Mouse (Mus musculus) adrenal gland, adult 18-20 months (tissue): ENCODE results near the gene Ces1b. TPM values are rescaled to one million over a fixed set of nuclear protein-coding genes. Genes with fewer than 3 reads are reported as not detected.
A peak's percentile ranks its signal among the peaks of the same experiment; 100 is the strongest.

ENCODE experiments used
- DNase-seq, 2 experiments: peaks; one replicate each; pipeline ENCODE4 v3.0.0; 2021 to 2022; ENCODE audit warnings: low spot score in 2 of 2
- long read RNA-seq, 2 experiments: library from polyadenylated mRNA; stranded (forward); transcript quantifications; one replicate each; pipeline ENCODE4 v2.0.0; 2021
- total RNA-seq, 2 experiments: library from RNA; stranded (reverse); gene quantifications; 1 replicate in 1 of 2; 2 replicates in 1 of 2; pipeline ENCODE4 v1.2.3; 2021

Gene Ces1b
- total RNA-seq = not detected
- long read RNA-seq, experiment 1 = 0 reads
- long read RNA-seq, experiment 2 = 0 reads

DNA sequence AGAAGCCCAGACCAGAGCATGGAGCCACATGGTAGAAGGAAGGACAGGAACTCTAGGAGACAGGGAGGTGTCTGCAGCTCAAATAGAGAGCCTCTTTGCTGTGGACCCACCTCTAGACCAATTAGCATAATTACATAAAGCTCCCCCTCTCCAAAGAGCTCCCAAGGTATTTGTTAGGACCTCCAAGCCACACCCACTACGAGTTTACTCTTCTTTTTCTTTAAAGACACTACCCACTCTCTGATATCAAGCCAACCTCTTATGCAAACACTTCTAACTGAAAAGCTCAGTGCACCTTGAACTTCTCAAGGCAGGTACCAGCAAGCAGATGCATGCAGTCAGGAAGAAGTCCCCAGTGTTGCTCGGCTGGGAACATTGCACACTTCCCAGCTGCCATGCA lies at the start of gene Ces1b:
Ces1b (minus strand) TSS at position 131 of the 400 bp plus-strand sequence.
- DNase-seq = no peak

DNA sequence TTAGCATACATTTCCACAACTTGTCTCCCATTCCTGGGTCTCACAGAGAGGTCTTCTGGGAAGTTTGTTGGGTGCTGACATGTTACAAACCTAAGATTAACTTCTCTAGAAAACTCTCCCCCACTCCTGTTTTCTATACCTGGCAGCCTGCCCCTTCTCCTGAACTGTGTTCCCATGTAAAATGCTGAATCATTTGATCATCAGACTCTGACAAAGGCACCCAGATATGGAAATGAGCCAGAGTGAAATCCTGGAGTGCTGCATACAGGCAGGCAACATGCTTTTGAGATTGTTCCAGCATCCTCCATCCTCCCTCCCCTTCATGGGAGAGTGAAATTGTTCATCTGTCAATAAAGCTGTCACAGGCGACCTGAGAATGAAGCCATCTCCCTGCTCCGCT lies 46.7 kb upstream of the Ces1b start:
- DNase-seq = no peak

DNA sequence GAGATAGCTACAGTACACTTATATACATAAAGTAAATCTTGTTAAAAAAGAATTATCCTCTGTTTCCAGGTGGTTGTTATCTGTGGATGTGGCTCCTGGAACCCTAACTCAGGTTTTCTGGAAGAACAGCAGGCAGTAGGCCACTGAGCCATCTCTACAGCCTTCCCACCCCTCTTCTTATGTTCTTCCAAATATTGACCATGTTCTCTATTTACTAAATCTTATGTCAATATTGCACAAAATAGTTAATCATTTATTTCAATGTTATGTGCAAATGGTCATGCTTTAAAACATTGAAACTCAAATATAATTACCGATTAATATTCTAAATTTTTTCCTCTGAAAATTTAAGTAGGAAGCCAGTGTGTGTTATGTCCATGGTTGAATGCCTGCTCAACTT lies 42.2 kb upstream of the Ces1b start:
- no peak for DNase-seq

DNA sequence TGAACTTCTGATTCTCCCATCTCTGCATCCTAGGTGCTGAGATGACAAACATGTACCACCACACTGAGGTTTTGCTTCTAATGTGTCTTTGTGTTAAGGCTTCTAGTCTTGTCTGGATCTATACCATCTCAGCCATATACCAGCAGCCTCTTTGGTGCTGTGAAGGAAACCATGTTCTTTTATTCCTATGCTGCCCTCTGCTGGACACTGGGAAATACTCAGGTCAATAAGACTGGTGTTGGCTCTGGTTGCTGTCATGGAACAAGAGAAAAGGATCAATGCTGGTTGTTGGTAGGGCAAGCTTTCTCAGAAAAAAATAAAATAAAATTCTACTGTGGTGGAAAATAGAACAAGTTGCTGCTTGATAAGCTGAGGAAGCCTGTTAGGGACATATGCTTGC lies 15.6 kb upstream of the Ces1b start:
- peak in 1 of 2 experiments; percentile 29 for DNase-seq

DNA sequence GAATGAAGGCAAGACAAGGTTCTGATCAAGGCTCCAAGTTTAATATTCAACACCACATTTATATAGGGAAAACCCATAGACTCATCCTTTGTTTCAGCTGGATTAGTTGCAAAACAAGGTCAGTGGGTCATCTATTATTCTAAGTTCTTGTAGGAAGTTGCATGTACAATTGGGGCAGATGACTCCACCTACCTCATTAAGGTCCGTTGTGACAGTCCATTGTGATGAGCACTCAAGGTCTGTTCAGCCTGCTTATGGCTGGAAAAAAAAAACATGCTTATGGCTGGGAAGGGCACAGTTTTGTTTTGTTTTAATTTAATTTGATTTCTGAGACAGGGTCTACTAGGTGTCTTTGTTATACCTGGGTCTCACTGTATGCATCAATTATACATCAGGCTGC lies 11.5 kb upstream of the Ces1b start:
- no peak for DNase-seq

DNA sequence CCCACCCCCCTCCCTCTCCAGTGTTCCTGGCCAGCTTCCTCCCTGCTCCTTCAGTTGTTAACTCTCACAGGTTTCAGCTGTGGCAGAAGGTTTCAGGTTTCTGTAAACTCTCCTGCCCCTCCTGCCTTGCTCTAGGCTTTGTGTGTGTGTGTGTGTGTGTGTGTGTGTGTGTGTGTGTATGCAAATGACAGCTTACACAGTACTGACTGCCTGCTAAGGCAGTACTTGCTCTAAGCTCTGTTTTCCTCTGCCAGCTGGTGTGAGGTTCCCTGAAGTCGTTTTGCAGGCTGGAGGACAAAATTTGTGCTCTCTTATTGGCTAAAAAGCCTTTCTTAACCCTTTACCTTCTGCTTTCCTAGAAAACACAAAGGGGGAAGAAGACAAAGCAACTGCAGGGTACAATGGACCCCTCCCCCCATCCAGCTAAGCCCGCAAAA lies 8.9 kb upstream of the Ces1b start:
- no peak for DNase-seq

DNA sequence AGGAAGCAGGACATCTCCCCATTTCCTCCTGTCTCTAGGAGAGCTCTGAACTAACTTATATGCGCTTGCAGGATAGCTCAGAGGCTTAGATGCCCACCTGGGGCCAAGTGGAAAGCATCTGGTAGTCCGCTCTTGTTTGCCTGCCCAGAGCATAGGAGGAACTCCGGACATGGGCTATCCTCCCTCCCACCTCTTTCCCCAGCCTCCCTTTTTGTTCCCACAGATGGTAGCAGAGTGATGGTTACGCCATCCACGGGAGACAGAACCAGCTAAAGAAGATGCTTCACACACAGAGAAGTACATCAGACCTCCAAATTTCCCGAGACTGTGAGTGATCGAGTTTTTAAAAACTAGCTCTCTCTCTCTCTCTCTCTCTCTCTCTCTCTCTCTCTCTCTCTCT lies 8.4 kb upstream of the Ces1b start:
- DNase-seq = no peak

DNA sequence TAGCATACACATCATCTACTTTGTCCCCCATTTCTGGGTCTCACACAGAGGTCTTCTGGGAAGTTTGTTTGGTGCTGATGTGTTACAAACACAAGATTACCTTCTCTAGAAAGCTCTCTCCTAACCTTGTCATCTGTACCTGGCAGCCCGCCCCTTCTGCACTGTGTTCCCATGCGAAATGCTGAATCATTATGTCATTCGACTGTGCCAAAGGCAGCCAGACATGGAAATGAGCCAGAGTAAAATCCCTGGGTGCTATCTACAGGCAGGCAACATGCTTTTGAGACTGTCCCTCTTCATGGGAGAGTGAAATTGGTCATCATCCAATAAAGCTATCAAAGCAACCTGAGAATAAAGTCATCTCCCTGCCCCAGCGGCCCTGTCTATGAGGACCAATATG lies 4.6 kb downstream of the Ces1b start:
- DNase-seq = no peak

DNA sequence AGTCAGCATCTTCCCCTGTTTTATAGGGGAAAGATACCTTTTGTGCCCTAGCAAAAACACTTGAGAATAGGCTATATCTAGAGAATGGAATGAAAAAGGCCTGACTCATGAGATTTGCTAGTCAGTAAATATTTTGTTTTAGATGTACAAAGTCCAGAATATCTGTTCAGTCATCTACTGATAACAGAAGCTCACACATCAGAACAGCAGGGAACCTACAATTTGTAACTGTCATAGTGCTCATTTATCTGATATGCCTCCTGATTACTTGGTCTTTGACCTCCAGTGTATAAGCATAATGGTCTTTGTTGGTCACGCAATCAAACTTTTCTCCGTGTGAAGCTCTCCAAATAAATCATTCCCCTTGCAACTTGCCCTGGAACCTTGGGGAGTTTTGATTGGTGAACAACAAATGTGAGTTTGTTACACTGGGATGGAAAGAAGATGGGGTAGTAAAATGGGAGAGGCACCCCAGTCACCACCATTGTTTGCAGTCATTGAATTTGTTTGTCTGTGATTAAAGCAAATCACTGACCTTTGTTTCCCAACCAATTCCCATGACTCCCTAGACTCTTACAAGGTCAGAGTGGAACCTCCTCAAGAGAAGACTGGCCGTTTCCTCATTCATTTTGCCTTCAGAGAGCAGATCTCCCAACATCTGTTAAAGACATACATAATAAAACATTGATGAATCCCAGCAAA lies 16.2 kb downstream of the Ces1b start:
- DNase-seq = no peak

DNA sequence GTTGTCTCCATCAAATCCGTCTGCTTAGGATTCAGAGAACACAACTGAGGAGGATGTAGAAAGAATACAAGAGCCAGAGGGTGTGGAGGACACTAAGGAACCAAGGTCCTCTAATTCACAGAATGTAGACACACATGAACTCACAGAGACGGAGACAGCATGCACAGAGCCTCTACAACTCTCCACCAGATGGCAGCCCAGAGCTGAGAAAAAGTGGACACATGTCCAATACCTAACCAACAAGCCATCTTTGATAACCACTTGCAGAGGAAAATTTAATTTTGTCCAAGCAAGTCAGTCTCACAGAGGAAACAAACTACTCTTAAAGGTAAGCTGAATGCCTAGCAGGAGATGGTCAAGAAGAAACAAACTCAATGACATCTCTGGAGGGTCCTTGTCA lies 20.6 kb downstream of the Ces1b start:
- peak; percentile 41 to 58 for DNase-seq

DNA sequence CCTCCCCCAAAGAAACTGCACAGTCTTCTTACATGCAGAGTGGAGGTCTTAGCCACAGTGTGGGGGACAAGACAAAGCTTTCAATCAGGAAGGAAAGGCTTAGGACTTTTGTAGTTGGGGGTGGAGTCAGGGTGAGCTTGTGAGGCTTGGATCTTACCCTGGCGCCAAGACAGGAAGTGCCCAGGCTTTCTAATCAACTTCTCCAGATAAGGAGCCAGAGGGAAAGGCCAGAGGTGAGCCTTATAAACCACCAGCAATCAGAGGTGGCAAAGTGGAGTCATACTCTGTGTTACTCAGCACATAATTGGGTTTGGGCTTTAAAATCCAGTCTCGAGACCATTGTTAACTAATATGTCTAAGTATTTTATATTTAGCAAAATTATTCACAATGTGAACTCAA lies 24.6 kb downstream of the Ces1b start:
- DNase-seq = no peak

DNA sequence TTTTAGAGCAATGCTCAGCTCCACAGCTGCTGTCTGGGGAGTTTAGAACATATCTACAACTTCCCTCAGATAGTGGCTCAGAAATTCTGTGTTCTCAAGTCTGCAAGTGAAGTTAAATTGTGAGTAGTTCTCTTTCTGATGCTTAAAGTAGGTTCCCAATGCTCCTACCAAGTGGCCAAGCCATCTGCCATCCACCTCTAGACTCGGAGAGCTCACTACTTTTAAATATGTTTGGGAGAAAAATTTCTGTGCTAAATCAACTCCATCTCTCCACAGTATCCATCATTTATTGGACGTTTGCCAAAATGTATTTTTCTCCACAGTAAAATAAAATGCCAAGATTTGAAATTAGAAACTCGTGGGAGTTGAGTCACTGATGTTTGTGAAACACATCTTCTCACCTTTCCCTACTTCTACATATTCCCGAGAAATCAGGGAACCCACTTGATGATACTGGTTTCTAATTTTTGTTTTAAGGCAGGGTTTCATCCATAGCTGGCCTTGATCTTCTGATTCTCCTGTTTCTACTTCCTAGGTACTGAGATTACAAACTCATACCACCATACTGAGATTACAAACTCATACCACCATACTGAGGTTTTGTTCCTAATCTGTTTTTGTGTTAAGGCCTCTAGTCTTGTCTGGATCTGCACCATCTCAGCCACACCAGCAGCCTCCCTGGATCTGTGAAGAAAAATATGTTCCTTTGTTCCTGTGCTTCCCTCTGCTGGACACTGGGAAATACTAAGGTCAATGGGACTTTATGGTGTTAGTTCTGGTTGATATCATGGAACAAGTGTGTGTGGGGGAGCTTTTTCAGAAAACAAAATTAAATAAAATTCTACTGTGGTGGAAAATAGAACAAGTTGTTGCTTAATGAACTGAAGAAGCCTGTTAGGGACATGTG lies 31.1 kb downstream of the Ces1b start:
- DNase-seq = no peak

DNA sequence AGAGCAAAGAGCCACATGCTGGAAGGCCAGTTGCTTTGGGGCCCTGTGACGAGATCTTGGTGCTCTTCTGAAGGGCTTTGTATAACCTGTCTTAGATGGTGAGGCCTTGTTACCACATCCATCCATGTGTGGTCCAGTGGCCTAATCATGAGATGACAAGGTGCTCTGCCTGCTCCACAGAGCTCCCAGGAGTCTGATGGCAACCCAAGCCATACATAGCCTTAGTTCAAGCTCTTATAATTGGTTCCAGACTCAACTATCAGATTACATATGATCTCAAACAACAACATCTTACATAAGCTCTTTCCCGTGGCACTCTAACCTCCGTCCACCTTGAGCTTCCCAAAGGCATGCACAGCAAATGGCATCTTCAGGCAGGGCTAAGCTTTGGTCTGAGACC lies 31.7 kb downstream of the Ces1b start, which contains the start of gene Ces1a:
Ces1a (minus strand) TSS at position 101 of the 400 bp plus-strand sequence.
- no peak for DNase-seq

DNA sequence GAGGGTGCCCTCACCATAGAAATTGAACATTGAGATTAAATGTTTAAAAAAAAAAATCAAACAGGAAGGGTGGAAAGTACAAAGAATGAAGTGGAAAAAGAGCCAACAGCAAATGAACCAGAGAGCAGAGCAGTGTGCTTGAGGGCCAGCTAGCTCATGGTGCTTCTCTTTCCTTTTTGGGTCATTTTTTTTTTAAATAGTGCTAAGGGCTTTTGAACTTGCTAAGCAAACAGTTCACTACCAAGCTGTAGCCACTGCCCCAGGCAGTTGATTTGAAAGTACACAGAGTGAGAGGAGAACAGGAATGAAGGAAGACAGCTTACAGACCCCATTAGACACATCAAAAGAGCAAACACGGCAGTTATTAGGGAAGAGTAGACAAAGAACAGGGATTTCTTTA lies 36.7 kb downstream of the Ces1b start:
- no peak for DNase-seq

DNA sequence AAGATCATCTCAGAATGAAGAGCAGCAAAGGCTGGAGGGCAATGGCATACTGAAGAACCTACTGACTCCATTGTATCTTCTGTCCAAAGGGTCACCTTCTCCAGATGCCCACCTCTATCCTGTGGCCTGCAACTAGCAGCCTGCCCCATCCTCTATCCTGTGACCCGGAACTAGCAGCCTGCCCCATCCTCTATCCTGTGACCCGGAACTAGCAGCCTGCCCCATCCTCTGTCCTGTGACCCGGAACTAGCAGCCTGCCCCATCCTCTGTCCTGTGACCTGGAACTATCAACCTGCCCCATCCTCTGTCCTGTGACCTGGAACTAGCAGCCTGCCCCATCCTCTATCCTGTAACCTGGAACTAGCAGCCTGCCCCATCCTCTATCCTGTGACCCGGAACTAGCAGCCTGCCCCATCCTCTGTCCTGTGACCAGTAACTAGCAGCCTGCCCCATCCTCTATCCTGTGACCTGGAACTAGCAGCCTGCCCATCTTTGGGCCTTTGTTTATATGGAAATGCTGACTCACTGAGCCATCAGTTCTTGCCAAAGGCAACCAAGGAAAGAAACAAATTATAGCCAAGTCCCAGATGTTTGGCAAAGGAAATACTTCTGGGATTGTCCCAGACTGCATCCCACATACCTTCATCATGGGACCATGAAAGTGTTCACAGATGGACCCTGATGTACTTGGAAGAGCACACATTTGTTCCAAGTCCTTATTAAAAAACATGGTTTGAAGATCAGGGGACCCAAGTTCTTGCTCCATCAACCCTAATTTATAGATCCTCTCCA lies 38.8 kb downstream of the Ces1b start:
- no peak for DNase-seq

DNA sequence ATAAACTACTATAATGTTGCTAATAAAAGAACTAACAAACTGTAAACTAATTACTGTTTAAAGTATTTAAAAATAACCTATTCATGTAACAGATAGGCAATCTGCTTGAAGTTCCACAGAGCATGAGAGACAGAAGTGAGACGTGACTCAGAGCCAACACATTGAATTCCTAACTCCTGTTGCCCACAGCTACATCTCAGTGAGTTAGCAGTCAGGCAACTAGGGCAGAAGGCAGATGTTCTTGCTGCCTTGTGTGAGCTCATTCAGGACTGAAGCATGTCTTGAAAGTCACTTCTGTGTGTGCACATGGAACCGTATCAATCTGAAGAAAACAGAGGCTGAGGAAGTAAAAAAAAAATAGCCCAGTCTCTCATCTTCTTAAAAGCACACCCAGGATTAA lies 39.6 kb downstream of the Ces1b start:
- DNase-seq = no peak

DNA sequence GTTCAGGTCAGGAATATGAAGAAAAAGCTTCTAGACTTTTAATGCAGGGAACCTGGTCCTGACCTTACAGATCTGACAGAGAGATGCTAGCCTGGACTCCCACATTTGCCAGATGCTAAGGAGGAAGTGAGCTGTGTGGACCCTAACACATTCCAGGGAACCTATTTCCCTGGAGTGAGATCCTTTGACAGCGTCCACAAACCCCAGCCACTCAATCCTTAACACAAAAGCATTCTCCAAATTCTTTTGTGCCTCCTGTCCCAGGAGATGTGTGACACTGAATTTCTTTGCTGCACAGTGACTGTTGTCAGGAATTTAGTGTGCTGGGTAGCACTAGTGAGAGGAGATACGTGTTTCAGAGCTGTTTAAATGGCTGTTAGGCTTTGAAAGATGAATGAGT lies 41.0 kb downstream of the Ces1b start:
- no peak for DNase-seq

DNA sequence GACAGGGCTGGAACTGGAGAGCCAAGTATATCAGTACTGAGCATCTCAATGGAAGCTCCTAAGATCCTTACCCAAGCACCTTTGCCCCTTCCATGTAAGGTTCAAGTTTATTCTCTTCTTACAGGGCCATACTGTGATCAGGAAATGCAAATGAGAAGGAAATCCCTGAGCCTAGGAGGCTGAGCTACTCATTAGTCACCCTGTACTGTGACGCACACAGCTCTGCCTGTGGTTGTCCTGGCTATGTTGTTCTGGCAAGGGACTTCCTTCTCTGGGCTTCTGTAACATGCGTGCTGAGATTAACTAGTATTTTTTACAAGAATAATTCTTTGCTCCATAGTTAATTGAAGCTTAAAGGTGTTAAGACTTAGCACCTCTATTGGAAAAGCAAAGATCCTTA lies 49.2 kb downstream of the Ces1b start:
- no peak for DNase-seq

DNA sequence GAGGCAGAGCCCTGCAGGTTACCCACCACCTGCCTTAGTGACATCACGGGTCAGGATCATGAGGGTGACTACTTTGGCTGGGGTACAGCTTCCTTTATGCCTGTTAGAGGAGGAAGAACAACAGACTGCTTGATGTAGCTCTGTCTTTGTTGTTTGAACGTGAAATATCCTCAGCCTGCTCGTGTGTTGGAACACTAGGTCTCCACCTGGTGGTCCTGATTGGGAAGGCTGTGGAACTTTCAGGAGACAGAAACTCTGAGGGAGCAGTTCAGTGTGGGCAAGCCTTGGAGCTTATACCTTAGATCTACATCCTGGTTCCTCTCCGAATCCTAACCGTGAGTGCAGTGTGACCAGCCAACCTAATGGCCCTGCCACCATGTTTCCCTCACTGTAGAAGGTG lies 58.1 kb downstream of the Ces1b start:
- DNase-seq = no peak

DNA sequence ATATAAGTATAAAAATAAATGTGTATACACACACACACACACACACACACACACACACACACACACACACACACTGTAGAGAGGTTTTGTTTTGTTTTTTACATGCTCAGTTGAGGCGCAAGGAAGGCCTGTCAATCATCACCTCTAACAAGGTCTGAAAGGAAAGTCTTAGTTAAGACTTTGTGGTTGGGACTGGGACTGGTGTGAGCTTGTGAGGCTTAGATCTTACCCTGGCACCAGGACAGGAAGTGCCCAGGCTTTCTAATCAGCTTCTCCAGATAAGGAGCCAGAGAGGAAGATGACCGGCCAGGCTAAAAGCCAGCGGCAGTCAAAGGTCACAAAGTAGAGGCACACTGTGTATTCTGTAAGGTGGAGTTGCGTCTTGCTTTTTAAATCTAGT lies 65.5 kb downstream of the Ces1b start:
- no peak for DNase-seq

DNA sequence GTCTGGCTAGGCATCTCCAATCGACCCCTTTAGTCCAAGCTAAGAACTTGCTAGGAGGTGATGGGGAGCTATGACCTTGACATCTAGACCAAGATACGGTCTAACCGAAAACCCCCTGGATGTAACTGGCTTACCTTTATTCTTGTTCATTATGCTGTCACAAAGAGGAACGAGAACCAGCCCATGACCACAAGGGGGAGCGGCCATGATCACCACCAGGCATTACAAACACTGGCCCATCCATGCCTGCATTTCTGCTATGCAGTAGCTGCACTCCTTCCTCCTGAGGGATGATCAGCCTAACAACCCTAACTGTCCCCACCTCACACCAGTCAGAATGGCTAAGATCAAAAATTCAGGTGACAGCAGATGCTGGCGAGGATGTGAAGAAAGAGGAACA lies 67.6 kb downstream of the Ces1b start:
- no peak for DNase-seq

DNA sequence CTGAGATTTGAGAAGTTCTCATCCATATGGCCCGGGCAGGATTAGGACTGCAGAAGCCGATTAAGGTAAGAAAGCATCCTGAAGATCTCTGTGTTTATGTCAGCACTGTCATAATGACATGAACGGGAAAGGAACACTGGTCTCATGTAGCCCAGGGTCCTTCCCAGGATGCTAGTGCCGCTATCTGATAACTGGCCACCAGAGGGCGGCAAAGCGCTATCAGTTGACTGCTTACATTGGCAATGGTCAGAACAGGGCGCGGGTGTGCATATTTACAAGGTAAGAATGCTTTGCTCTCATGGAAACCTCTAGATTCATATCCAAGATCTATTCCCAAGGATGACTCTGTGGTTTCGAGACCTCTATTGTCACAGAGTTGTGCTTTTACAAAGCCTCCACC lies 68.4 kb downstream of the Ces1b start:
- DNase-seq = peak; percentile 79 to 86
